Mouse (Mus musculus): ENCODE results near the gene Prr13. TPM values are rescaled to one million over a fixed set of nuclear protein-coding genes. Genes with fewer than 3 reads are reported as not detected.
A peak's percentile ranks its signal among the peaks of the same experiment; 100 is the strongest.

Gene Prr13
- polyA plus RNA-seq, 1 experiment: 94.6 TPM

DNA sequence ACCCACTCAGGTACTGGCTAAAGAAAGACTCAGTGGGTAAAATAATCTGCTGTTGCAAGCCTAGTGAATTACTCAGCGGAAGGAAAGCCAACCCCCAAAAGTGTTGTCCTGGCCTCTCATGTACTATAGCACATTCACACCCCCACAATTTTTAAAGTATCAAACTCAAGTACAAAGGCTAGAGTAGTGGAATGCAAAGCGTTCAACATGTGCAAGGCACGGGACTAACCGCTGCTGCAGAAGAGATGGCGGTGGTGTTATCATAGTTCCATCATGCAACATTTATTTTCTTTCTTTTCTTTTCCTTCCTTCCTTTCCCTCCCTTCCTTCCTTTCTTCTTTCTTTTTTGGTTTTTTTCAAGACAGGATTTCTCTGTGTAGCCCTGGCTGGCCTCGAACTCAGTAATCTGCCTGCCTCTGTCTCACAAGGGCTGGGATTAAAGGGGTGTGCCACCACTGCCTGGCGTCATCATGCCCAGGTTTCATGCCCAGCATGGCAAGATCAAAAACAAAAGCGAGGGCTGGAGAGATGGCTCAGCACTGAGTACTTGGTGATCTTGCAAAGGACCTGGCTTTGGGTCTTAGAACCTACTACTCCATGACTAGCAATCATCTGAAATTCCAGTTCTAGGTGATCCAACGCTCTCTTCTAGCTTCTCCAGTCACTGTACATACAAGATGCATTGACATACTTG lies 47.1 kb downstream of the Prr13 start:
- no peak for DNase-seq (ENCODE audit: low read depth)
- TF ChIP-seq CTCF (IDR thresholded peaks at IDR 0.05; ENCODE audit: borderline replicate concordance, extremely low read depth, insufficient read depth, insufficient read length): no peak
- TF ChIP-seq POLR2A (IDR thresholded peaks at IDR 0.05; ENCODE audit: borderline replicate concordance, extremely low read depth, insufficient read depth, insufficient read length, poor library complexity, severe bottlenecking): no peak

DNA sequence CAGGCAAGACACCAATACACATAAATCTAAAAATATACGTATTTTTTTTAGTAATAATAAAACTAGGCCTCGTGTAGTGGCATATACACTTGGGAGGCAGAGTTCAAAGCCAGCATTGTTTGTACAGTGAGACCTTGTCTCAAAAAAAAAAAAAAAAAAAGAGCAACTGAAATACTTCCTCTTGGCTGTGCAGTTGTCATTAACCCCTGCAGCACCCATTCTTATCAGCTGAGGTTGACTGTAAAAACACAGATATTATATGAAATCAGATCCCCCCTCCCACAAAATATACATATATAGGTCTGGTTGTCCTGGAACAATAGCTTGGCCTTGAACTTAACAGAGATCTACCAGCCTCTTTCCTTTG lies 47.6 kb downstream of the Prr13 start:
- TF ChIP-seq CTCF (IDR thresholded peaks at IDR 0.05; ENCODE audit: borderline replicate concordance, extremely low read depth, insufficient read depth, insufficient read length) (no peak), POLR2A (IDR thresholded peaks at IDR 0.05; ENCODE audit: borderline replicate concordance, extremely low read depth, insufficient read depth, insufficient read length, poor library complexity, severe bottlenecking) (no peak)
- DNase-seq (ENCODE audit: low read depth): no peak

DNA sequence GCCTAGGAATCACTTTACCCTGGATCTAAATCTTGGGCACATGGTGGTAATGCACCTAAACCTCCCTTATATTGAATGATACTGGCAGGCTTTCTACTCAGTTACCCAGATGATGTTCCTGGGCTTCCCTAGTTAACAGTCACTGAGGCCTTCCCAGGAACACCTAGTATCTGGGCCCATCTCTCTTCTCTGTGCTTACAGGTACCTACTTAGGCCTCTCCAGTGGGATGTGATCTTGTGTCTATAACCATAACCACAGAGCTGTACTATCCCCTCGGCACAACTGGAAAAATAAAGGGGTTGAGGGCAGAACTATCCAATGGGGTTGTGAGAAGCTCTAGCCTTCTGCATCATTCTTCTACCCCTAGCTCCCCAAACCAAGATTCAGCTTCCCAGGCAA lies 48.0 kb downstream of the Prr13 start:
- no peak for DNase-seq (ENCODE audit: low read depth)
- TF ChIP-seq CTCF (IDR thresholded peaks at IDR 0.05; ENCODE audit: borderline replicate concordance, extremely low read depth, insufficient read depth, insufficient read length) (no peak), POLR2A (IDR thresholded peaks at IDR 0.05; ENCODE audit: borderline replicate concordance, extremely low read depth, insufficient read depth, insufficient read length, poor library complexity, severe bottlenecking) (no peak)

DNA sequence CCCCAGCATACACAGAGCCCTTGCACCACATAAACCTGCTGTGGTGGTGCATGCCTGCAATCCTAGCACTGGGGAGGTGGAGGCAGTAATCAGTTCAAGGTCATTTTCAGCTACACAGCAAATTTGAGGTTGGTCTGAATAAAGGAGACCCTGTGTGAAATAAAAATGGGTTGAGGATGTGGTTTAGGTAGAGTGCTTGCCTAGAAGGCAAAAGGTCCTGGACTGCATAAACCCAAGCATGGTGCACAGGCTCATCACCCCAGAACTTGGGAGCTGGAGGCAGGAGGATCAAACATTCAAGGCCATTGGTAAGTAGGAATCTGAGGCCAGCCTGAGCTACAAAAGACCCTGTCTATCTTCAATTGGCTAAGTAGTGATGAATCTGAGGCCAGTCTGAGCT lies 48.7 kb downstream of the Prr13 start:
- DNase-seq (ENCODE audit: low read depth): no peak
- TF ChIP-seq POLR2A (IDR thresholded peaks at IDR 0.05; ENCODE audit: borderline replicate concordance, extremely low read depth, insufficient read depth, insufficient read length, poor library complexity, severe bottlenecking) (no peak), CTCF (IDR thresholded peaks at IDR 0.05; ENCODE audit: borderline replicate concordance, extremely low read depth, insufficient read depth, insufficient read length) (no peak)

DNA sequence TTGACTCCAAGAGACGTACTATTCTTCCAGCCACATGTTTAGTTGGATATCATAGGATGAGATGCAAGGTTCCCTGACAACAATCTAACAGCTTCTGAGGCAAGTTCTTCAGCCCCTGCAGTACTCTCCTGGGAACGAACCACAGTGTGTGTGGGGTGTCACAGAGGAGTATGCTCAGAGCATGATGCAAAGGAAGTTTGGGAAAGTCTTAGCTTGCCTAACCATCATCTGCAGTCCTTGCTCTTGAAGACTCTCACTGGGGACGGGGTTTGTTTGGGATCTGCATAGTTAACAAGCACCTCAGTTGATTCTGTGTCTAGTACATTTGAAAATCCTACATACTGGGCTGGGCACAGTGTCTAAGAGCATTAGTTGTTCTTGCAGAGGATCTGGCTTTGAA lies 49.5 kb downstream of the Prr13 start:
- TF ChIP-seq POLR2A (IDR thresholded peaks at IDR 0.05; ENCODE audit: borderline replicate concordance, extremely low read depth, insufficient read depth, insufficient read length, poor library complexity, severe bottlenecking) (no peak), CTCF (IDR thresholded peaks at IDR 0.05; ENCODE audit: borderline replicate concordance, extremely low read depth, insufficient read depth, insufficient read length) (no peak)
- no peak for DNase-seq (ENCODE audit: low read depth)

DNA sequence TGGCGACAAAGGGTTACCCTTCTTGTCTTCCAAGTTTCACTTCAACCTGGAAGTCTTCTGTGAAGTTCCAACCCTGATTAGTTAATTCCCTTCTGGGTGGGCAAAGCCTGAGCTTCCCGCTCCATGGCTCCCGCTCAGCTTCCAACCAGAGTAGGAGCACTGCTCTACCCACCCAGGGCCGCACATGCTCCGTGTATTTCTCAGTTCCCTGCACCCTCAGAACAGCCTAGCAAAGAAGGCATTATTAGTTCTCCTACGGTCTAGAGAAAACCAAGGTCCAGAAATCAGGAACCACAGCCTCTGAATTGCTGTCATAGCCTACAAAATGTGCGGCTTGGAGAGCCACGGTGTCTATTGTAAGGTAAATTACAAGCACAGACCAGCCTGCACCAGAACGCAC lies 51.3 kb downstream of the Prr13 start:
- no peak for TF ChIP-seq CTCF (IDR thresholded peaks at IDR 0.05; ENCODE audit: borderline replicate concordance, extremely low read depth, insufficient read depth, insufficient read length)
- no peak for TF ChIP-seq POLR2A (IDR thresholded peaks at IDR 0.05; ENCODE audit: borderline replicate concordance, extremely low read depth, insufficient read depth, insufficient read length, poor library complexity, severe bottlenecking)
- peak; percentile 71 for DNase-seq (ENCODE audit: low read depth)

DNA sequence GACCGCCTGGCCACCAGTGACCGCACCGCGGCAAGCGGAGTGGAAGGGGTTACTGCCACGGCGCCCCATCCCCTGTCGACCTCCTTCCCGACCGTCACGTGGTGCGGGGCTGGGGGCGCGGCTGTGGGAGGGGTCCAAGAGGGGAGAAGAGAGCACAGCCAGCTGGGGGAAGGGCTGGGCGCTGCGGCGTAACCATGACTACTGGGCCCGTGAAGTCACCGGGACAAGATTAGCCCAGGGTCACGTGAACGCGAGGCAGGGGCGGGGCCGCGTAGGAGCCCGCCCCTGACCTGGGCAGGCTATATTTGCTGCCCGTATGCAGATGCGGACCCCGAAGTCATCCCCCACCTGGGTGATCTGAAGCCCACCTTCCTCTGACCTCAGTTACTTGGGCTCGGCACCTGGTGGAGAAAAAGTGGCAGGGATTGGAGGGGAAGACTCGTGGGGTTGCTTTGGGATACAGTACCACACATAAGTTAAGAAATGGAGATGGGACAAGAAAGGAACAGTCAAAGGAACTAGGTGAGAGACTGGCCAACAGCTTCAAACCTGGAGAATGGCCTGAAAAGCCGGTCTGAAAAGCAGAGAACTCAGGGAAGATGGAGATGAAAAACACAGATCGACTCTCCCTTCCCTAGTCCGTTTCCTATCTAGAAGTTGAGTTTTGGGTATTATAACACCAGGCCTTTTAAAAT lies 51.9 kb downstream of the Prr13 start:
- TF ChIP-seq CTCF (IDR thresholded peaks at IDR 0.05; ENCODE audit: borderline replicate concordance, extremely low read depth, insufficient read depth, insufficient read length): no peak
- 0 out of 2 replicates have a peak, but pooled peaks have one; percentile 1 for TF ChIP-seq POLR2A (IDR thresholded peaks at IDR 0.05; ENCODE audit: borderline replicate concordance, extremely low read depth, insufficient read depth, insufficient read length, poor library complexity, severe bottlenecking)
- DNase-seq (ENCODE audit: low read depth): peak; percentile 98

DNA sequence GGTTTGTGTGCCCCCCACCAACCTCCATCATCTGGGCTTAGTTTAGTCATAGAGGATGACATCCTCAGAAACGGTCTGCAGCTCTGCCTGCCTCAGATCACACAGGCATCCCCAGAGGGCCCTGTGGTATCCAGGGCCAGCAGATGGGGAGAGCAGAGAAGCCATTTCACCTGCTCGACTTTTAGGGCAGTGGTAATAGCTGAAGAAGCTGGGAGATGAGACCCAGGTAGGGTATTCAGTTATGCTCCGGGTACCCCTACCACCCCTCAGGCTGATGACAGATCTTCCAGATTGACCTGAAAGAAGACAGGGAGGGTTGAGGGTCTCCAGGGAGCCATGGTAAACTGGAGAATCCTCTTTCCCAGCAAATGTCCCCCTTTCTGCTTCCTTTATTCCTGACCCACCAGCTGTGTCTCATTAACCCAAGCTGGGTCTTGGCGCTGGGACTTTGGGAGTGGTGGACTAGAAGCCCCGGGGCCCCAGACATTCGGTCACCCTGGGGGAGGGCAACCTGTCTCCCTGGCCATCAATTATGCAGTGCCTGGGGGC lies 52.5 kb downstream of the Prr13 start:
- DNase-seq (ENCODE audit: low read depth): peak; percentile 50
- TF ChIP-seq CTCF (IDR thresholded peaks at IDR 0.05; ENCODE audit: borderline replicate concordance, extremely low read depth, insufficient read depth, insufficient read length) (no peak), POLR2A (IDR thresholded peaks at IDR 0.05; ENCODE audit: borderline replicate concordance, extremely low read depth, insufficient read depth, insufficient read length, poor library complexity, severe bottlenecking) (no peak)

DNA sequence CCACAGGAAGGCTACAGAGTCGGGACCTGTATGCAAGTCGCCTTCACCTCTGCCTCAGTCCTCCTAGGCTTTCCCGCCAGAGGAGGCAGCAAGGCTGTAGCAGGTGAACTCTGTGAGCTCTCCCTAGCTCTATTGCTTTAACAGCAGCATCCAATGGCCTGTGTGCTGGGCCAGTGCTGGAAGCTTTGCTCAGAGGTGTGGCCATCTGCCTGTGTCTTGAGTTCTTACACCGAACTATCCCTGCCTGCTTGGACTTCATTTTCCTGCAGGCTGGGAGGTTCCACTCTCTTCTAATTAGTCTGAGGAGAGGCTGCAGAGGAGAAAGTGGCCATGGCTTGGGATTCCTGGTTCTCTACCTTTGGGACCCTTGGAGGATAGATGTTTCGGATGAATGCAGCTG lies 53.2 kb downstream of the Prr13 start:
- TF ChIP-seq POLR2A (IDR thresholded peaks at IDR 0.05; ENCODE audit: borderline replicate concordance, extremely low read depth, insufficient read depth, insufficient read length, poor library complexity, severe bottlenecking) (no peak), CTCF (IDR thresholded peaks at IDR 0.05; ENCODE audit: borderline replicate concordance, extremely low read depth, insufficient read depth, insufficient read length) (no peak)
- peak; percentile 9 for DNase-seq (ENCODE audit: low read depth)

Other genes with a start within 250 kb of the Prr13 start
- gene Itgb7, start 227.1 kb upstream of the Prr13 start, polyA plus RNA-seq (2012; rRNA removed): 0.30 and 0.40 TPM in 2 replicates
- 9.1 and 11.0 TPM in 2 replicates for gene Rarg, start 201.5 kb upstream of the Prr13 start, polyA plus RNA-seq (2012; rRNA removed)
- gene Gm9918, start 188.5 kb upstream of the Prr13 start, polyA plus RNA-seq (2012; rRNA removed): 0.18 and 0.23 TPM in 2 replicates
- gene Mfsd5, start 179.6 kb upstream of the Prr13 start, polyA plus RNA-seq (2012; rRNA removed): 48.7 and 53.6 TPM in 2 replicates
- 11.3 and 12.6 TPM in 2 replicates for gene Espl1, start 162.8 kb upstream of the Prr13 start, polyA plus RNA-seq (2012; rRNA removed)
- 303 and 362 TPM in 2 replicates for gene Pfdn5, start 132.9 kb upstream of the Prr13 start, polyA plus RNA-seq (2012; rRNA removed)
- 109 and 137 TPM in 2 replicates for gene Myg1, start 127.3 kb upstream of the Prr13 start, polyA plus RNA-seq (2012; rRNA removed)
- gene Aaas, start 108.3 kb upstream of the Prr13 start, polyA plus RNA-seq (2012; rRNA removed): 33.6 and 49.2 TPM in 2 replicates
- gene Sp7, start 91.8 kb upstream of the Prr13 start, polyA plus RNA-seq (2012; rRNA removed): 0.69 and 4.1 TPM in 2 replicates
- gene Sp1, start 52.9 kb upstream of the Prr13 start, polyA plus RNA-seq (2012; rRNA removed): 19.2 and 20.8 TPM in 2 replicates
- gene Amhr2, start 13.7 kb upstream of the Prr13 start, polyA plus RNA-seq (2012; rRNA removed): 0.48 and 0.53 TPM in 2 replicates
- 569 and 716 TPM in 2 replicates for gene Pcbp2, start 11.5 kb downstream of the Prr13 start, polyA plus RNA-seq (2012; rRNA removed)
- gene Gm10337, start 44.7 kb downstream of the Prr13 start, polyA plus RNA-seq (2012; rRNA removed): not detected in 2 replicates
- 72.4 and 79.2 TPM in 2 replicates for gene Map3k12, start 58.0 kb downstream of the Prr13 start, polyA plus RNA-seq (2012; rRNA removed)
- gene Tarbp2, start 59.2 kb downstream of the Prr13 start, polyA plus RNA-seq (2012; rRNA removed): 126 and 186 TPM in 2 replicates
- gene Npff, start 65.9 kb downstream of the Prr13 start, polyA plus RNA-seq (2012; rRNA removed): 7.1 and 7.5 TPM in 2 replicates
- gene Gm28047, start 166.0 kb downstream of the Prr13 start, polyA plus RNA-seq (2012; rRNA removed): not detected in 2 replicates
- gene Atf7, start 166.4 kb downstream of the Prr13 start, polyA plus RNA-seq (2012; rRNA removed): 42.5 and 48.8 TPM in 2 replicates
- 462 and 655 TPM in 2 replicates for gene Atp5g2, start 213.3 kb downstream of the Prr13 start, polyA plus RNA-seq (2012; rRNA removed)

Measured in brain, embryonic 14.5 days (tissue).